Mouse (Mus musculus) liver, adult 2 months (tissue): ENCODE measurements around the gene Rai2. TPM values are rescaled to one million over a fixed set of nuclear protein-coding genes. Genes with fewer than 3 reads are reported as not detected.

Experiments
- DNase-seq: peaks from one replicate; pipeline ENCODE4 v3.0.0-alpha.2; 2011; ENCODE audit warnings: low read depth, low spot score; ENCODE audit errors: extremely low read depth
- H3K27ac ChIP-seq: fragments of 200-500 bp; replicated peaks from 2 replicates; pipeline ENCODE4 v1.5.1; 2012; ENCODE audit warnings: low read depth, mild to moderate bottlenecking, control low read depth, inconsistent platforms, low read length; ENCODE audit not compliant: insufficient read depth
- H3K27me3 ChIP-seq: fragments of 200-500 bp; 2 replicates; pipeline ENCODE4 v1.6.1; 2012; ENCODE audit warnings: mild to moderate bottlenecking, moderate library complexity, low read length, inconsistent platforms; ENCODE audit not compliant: control insufficient read depth, insufficient read depth
- H3K36me3 ChIP-seq: fragments of 200-500 bp; 2 replicates; pipeline ENCODE4 v1.6.1; 2012; ENCODE audit warnings: low read length, inconsistent platforms; ENCODE audit not compliant: control insufficient read depth, insufficient read depth
- H3K4me1 ChIP-seq: fragments of 200-500 bp; 2 replicates; pipeline ENCODE4 v1.6.1; 2011; ENCODE audit warnings: low read length; ENCODE audit not compliant: control insufficient read depth, insufficient read depth
- H3K4me3 ChIP-seq: fragments of 200-500 bp; 2 replicates; pipeline ENCODE4 v1.5.1; 2011; ENCODE audit warnings: low read depth, mild to moderate bottlenecking, control low read depth, low read length, moderate library complexity; ENCODE audit not compliant: insufficient read depth
- H3K79me2 ChIP-seq: fragments of 200-500 bp; 2 replicates; pipeline ENCODE4 v1.6.1; 2012; ENCODE audit warnings: inconsistent platforms, mild to moderate bottlenecking, low read length, moderate library complexity; ENCODE audit not compliant: control insufficient read depth, insufficient read depth
- H3K9ac ChIP-seq: fragments of 200-500 bp; 2 replicates; pipeline ENCODE4 v1.6.1; 2012; ENCODE audit warnings: low read depth, mild to moderate bottlenecking, control low read depth, inconsistent platforms, low read length
- CTCF ChIP-seq: fragments of 200-500 bp; IDR thresholded peaks from 2 replicates; pipeline ENCODE4 v1.5.1; 2011; ENCODE audit warnings: low read depth, low read length, control low read depth
- POLR2A ChIP-seq: fragments of 200-500 bp; IDR thresholded peaks from 2 replicates; pipeline ENCODE4 v1.6.1; 2011; ENCODE audit warnings: low read length, control low read depth; ENCODE audit not compliant: insufficient read depth; ENCODE audit errors: extremely low read depth
- WGBS: fragments of 180-500 bp; shearing (Covaris S2); methylation state at CpG from one replicate; pipeline ENCODE4 v1.1.7; 2018; 5-methylcytosine and 5-hydroxymethylcytosine counted together
- polyA plus RNA-seq: library from polyadenylated mRNA; depleted of rRNA; stranded (reverse); fragments of >200 nt; gene quantifications from 2 replicates; pipeline ENCODE4 v1.2.3, GENCODE M21; 2012
- total RNA-seq: library from RNA; depleted of rRNA; stranded (reverse); fragments of >200 nt; gene quantifications from 2 replicates; pipeline ENCODE4 v1.2.3, GENCODE M21; 2014

Gene Rai2
- total and polyA plus RNA-seq, 2 experiments: 0.28 to 2.4 TPM

DNA sequence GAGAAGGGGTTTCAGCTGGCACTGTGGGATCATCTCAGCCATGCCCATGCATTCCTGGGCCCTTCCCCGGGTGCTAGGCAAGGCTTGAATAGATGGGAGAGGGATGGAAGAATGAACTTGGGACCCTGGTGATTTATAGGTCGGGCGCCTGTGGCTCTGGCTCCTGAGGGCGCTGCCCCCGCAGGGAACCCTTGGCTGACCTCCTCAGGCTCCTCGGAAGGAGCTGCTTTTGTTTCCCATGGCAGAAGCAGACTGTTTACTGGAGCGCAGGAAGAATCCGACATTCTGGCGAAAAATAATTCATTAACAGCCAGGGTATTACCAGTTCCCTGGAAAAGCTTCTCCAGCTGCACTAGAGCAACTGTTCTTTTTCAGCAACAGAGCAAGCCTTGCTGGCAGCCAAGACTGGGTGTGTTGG, 6.5 kb downstream of the Rai2 start:
- Histone ChIP-seq H3K79me2 (no peaks in the 10 kb centered on the region), H3K9ac (no peak overlapping the region), H3K27ac (no peak overlapping the region), H3K36me3 (no peaks in the 10 kb centered on the region), H3K4me1 (peaks cover under 1% of the 10 kb centered on the region; the same call in 1 of the 2 replicates), H3K27me3 (no peaks in the 10 kb centered on the region), H3K4me3 (no peak overlapping the region)
- no peak for DNase-seq
- WGBS: 9% methylated on average over 9 of the region's 9 CpGs
- no peak for TF ChIP-seq POLR2A
- TF ChIP-seq CTCF: no peak

- Histone ChIP-seq H3K36me3 (no peaks in the 10 kb centered on the region), H3K4me1 (peaks cover 2% of the 10 kb centered on the region; the same call in 1 of the 2 replicates), H3K4me3 (no peak overlapping the region), H3K9ac (no peak overlapping the region), H3K27ac (no peak overlapping the region), H3K27me3 (no peaks in the 10 kb centered on the region), H3K79me2 (no peaks in the 10 kb centered on the region)
- no peak for TF ChIP-seq POLR2A
- DNase-seq: no peak
- WGBS: 79% methylated on average over 1 of the region's 1 CpGs
These were observed 9.4 kb downstream of the Rai2 start for GRCm38 (mm10) chrX:161726257-161726656.

- Histone ChIP-seq H3K27me3 (no peaks in the 10 kb centered on the region), H3K27ac (no peak overlapping the region)
- 60% methylated on average over 4 of the region's 4 CpGs for WGBS
These were observed 11.6 kb downstream of the Rai2 start for GRCm38 (mm10) chrX:161728507-161728906.

DNA sequence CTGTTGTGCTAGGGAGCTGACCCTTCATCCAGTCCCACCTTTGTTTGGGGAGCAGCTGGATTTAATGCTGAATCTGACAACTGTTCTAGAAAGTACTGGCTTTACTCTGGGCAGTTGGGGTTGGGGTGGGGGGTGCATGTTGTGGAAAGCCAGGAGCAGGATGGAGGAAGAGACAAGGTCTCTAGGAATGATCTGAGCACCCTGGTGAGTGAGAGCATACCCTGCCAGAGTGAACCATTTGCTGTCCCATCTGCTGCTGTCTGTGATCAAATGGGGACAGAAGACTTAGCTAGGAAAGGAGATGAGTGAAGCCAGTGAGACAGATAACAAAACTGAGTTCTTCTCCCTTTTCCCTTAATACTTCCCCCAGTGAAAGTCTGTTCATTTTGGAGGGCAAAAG, 13.2 kb downstream of the Rai2 start:
- Histone ChIP-seq H3K4me3 (no peak overlapping the region), H3K79me2 (no peaks in the 10 kb centered on the region), H3K27ac (no peak overlapping the region), H3K9ac (no peak overlapping the region), H3K36me3 (no peaks in the 10 kb centered on the region), H3K4me1 (peaks cover 2% of the 10 kb centered on the region; the same call in 1 of the 2 replicates), H3K27me3 (no peaks in the 10 kb centered on the region)
- TF ChIP-seq CTCF (no peak), POLR2A (no peak)
- no peak for DNase-seq

More at GRCm38 (mm10) chrX:161728507-161728906, 11.6 kb downstream of the Rai2 start:
- Histone ChIP-seq H3K36me3 (no peaks in the 10 kb centered on the region), H3K9ac (no peak overlapping the region), H3K4me1 (peaks cover 2% of the 10 kb centered on the region; the same call in 1 of the 2 replicates), H3K4me3 (no peak overlapping the region), H3K79me2 (no peaks in the 10 kb centered on the region)
- DNase-seq: peak; percentile 45
- TF ChIP-seq POLR2A (no peak), CTCF (no peak)

GRCm38 (mm10) chrX:161731859-161732258, 15.0 kb downstream of the Rai2 start:
- Histone ChIP-seq H3K9ac (no peak overlapping the region), H3K27ac (no peak overlapping the region), H3K27me3 (no peaks in the 10 kb centered on the region), H3K79me2 (no peaks in the 10 kb centered on the region), H3K4me1 (peaks cover 2% of the 10 kb centered on the region; the same call in 1 of the 2 replicates), H3K4me3 (no peak overlapping the region), H3K36me3 (no peaks in the 10 kb centered on the region)
- no peak for DNase-seq
- TF ChIP-seq POLR2A: no peak
- no peak for TF ChIP-seq CTCF
- WGBS: 83% methylated on average over 3 of the region's 3 CpGs

DNA sequence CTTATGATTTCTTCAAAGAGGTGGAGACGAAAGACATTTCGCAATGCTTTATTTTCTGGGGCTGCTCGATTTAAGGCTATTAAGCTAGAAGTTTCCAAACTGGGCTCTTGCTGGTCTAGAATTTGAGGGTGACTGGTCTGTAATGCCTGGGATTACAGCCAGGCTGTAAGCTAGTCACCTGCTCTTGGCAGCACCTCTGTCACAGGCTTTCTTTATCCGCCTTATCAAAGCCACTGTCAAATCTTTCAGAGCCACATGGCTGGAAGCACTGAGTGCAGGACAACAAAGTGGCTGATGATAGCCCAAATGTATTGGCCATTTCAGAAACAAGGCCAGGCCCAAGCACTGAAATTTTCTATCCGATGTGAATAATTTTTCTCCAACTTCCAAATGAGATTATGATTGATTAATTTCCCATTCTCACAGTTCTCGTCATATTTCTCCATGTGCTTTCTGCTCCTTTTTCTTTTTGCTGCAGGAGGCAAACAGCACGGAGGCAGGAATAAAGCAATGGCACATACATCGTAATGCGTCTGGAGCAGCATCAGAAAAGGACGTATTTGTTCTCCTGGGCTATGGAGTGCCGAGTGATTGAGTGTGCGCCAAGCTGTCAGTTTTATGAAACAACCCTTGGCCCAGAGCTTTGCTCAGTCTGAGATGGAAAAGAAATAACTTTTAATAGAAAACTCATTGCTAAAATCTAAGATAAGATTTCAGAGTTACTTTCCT, 16.9 kb downstream of the Rai2 start:
- WGBS: 89% methylated on average over 12 of the region's 12 CpGs
- peak; percentile 32 for DNase-seq
- no peaks in the 10 kb centered on the region for H3K79me2 ChIP-seq
- no peak overlapping the region for H3K9ac ChIP-seq
- H3K27ac ChIP-seq: no peak overlapping the region
- H3K27me3 ChIP-seq: no peaks in the 10 kb centered on the region
- H3K4me3 ChIP-seq: no peak overlapping the region
- TF ChIP-seq POLR2A (no peak), CTCF (no peak)
- no peaks in the 10 kb centered on the region for H3K4me1 ChIP-seq
- no peaks in the 10 kb centered on the region for H3K36me3 ChIP-seq
